Mouse (Mus musculus) c-Kit-positive CD71-positive TER-119-negative erythroid progenitor cells, embryonic 14.5 days (primary cell): Measurements from ENCODE around the gene Olfr907.

Experiments
- DNase-seq: peaks from one replicate; pipeline ENCODE4 v3.0.0-alpha.2; 2013; ENCODE audit warnings: low read depth

The Olfr907 gene

GRCm38 (mm10) chr9:38495501-38495900 is at the start of gene Olfr907:
Gene Olfr907, plus strand, starts transcription at chr9:38495801.
- DNase-seq = no peak

GRCm38 (mm10) chr9:38447352-38447751 is 48.2 kb upstream of the Olfr907 start, which contains the start of gene Olfr902:
Gene Olfr902, plus strand, starts transcription at chr9:38447652.
- DNase-seq = no peak

GRCm38 (mm10) chr9:38462844-38463243 is 32.8 kb upstream of the Olfr907 start, which contains the start of gene Olfr904:
Gene Olfr904, plus strand, starts transcription at chr9:38463144.
- DNase-seq = no peak

GRCm38 (mm10) chr9:38470807-38471206 is 24.8 kb upstream of the Olfr907 start, which contains the start of gene Olfr905:
Gene Olfr905, plus strand, starts transcription at chr9:38471107.
- no peak for DNase-seq

- no peak for DNase-seq
Observed at GRCm38 (mm10) chr9:38486785-38487184, 8.8 kb upstream of the Olfr907 start, which contains the start of gene Olfr906. Gene Olfr906, plus strand, starts transcription at chr9:38487085.

GRCm38 (mm10) chr9:38512353-38512752 is 16.8 kb downstream of the Olfr907 start:
- DNase-seq = no peak

- DNase-seq = no peak
Observed at GRCm38 (mm10) chr9:38521280-38521679, 25.7 kb downstream of the Olfr907 start, which contains the start of gene Olfr911-ps1. Gene Olfr911-ps1, plus strand, starts transcription at chr9:38521580.

- no peak for DNase-seq
Observed at GRCm38 (mm10) chr9:38537549-38537948, 41.9 kb downstream of the Olfr907 start, which contains the start of gene Olfr910. Gene Olfr910, plus strand, starts transcription at chr9:38537849.
